Mouse (Mus musculus) ES-Bruce4 (cell line): ENCODE measurements at regions not wholly inside any gene's neighbourhood (a gene's known extent, or its start where the extent isn't known, plus 50 kb on each side); places are given as distances from the start of the nearest gene placed in this dataset.

Experiments
- H3K27ac ChIP-seq: 2 replicates; pipeline ENCODE4 v1.5.1; 2012; ENCODE audit warnings: low read length, inconsistent platforms; ENCODE audit not compliant: insufficient read depth
- H3K27me3 ChIP-seq: 2 replicates; pipeline ENCODE4 v1.6.1; 2012; ENCODE audit warnings: mild to moderate bottlenecking, low read length, inconsistent platforms; ENCODE audit not compliant: control insufficient read depth, poor library complexity, insufficient read depth, severe bottlenecking
- H3K36me3 ChIP-seq: 2 replicates; pipeline ENCODE4 v1.6.1; 2012; ENCODE audit warnings: inconsistent platforms, mild to moderate bottlenecking, low read length, moderate library complexity; ENCODE audit not compliant: control insufficient read depth, poor library complexity, insufficient read depth, severe bottlenecking
- H3K4me1 ChIP-seq: one replicate; pipeline ENCODE4 v1.8.1; 2011; ENCODE audit warnings: low read length; ENCODE audit not compliant: control insufficient read depth, insufficient read depth
- H3K4me3 ChIP-seq: 2 replicates; pipeline ENCODE4 v1.5.1; 2011; ENCODE audit warnings: low read depth, mild to moderate bottlenecking, low read length
- H3K9ac ChIP-seq: 2 replicates; pipeline ENCODE4 v1.6.1; 2012; ENCODE audit warnings: low read depth, mild to moderate bottlenecking, inconsistent platforms; ENCODE audit not compliant: poor library complexity, severe bottlenecking
- H3K9me3 ChIP-seq: replicated peaks from 2 replicates; pipeline ENCODE4 v1.6.1; 2012; ENCODE audit warnings: mild to moderate bottlenecking, low read length, inconsistent platforms; ENCODE audit not compliant: control insufficient read depth, poor library complexity, insufficient read depth, severe bottlenecking
- CTCF ChIP-seq: IDR thresholded peaks from one replicate; pipeline ENCODE4 v1.8.1; 2011; ENCODE audit warnings: low read depth, low read length
- EP300 ChIP-seq: IDR thresholded peaks from 2 replicates; pipeline ENCODE4 v1.6.1; 2011; ENCODE audit warnings: low read depth, low read length; ENCODE audit not compliant: insufficient read depth
- POLR2A ChIP-seq: IDR thresholded peaks from one replicate; pipeline ENCODE4 v1.8.1; 2011; ENCODE audit warnings: low read length; ENCODE audit not compliant: insufficient read depth

DNA sequence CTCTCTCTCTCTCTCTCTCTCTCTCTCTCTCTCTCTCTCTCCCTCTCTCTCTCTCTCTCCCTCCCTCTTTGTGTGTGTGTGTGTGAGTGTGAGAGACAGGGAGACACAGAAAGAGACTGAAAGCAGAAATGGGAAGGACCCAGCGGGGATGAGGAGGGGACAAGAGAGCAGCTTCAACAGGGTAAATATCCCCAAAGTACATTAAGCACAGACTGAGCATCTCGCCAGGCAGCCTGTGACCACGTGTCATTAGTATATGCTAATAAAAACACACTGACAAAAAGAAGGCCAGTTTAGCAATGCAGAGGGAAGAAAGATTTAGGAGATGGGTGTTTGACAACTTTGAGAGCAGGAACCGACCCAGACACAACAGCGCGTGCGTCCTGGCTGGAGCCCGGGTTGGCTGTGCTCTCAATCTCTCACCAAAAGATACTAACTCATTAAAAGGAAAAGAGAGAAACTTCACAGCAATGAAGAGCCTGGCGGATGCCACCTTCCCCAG is 648.2 kb upstream of the 3110018I06Rik start:
- Histone ChIP-seq H3K27ac (no peak overlapping the region), H3K9ac (no peak overlapping the region), H3K9me3 (no peaks in the 10 kb centered on the region), H3K4me1 (no peaks in the 10 kb centered on the region), H3K27me3 (no peaks in the 10 kb centered on the region; the same call in 1 of the 2 replicates), H3K36me3 (no peaks in the 10 kb centered on the region), H3K4me3 (no peak overlapping the region)
- TF ChIP-seq EP300 (no peak), CTCF (no peak)

DNA sequence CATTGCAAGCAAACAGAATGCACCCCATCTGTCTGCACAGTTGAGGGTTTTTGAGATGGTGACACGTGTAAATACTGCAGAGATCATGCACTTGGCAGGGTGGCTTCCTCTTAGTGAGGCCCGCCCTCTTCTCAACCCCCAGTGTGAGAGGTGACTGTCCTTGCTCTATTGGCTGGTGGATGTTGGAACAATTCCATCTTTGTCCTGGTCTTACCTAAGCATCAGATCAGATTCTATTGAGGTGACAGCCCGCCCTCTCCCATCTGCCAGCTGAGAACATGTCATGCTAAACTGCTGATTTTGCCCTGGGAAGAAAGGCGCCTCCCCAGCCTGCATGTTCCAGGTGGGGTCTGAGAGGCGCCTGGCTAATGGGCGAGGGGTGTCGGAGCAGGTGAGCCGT is 646.4 kb upstream of the 3110018I06Rik start:
- Histone ChIP-seq H3K9me3 (no peaks in the 10 kb centered on the region), H3K4me1 (no peaks in the 10 kb centered on the region), H3K27ac (no peak overlapping the region), H3K9ac (no peak overlapping the region), H3K27me3 (no peaks in the 10 kb centered on the region; the same call in 1 of the 2 replicates), H3K36me3 (no peaks in the 10 kb centered on the region), H3K4me3 (no peak overlapping the region)
- TF ChIP-seq CTCF, result no peak
- TF ChIP-seq EP300, result no peak
- TF ChIP-seq POLR2A, result no peak

DNA sequence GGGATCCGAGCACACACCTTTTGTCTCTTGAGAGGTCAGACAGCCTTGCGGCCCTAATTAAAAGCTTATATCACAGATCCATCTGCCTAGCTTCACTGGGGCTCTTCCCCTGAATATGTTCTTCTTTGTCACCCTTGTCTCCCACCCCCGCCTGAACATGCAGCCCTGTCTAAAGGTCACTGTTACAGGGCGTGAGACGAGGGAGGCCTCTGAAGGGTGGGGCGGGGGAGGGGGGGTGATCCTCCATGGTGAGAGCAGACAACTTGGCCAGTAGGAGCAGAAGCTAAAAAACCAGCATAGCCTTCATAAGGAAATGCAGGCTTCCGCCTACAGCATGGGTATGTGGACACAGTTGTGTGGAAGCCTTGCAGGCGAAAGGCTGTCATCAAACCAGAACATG is 646.0 kb upstream of the 3110018I06Rik start:
- H3K9ac ChIP-seq, result no peak overlapping the region
- H3K27me3 ChIP-seq, result no peaks in the 10 kb centered on the region; the same call in 1 of the 2 replicates
- no peaks in the 10 kb centered on the region for H3K9me3 ChIP-seq
- H3K36me3 ChIP-seq, result no peaks in the 10 kb centered on the region
- H3K27ac ChIP-seq, result no peak overlapping the region
- no peak for TF ChIP-seq CTCF
- H3K4me1 ChIP-seq, result no peaks in the 10 kb centered on the region
- no peak overlapping the region for H3K4me3 ChIP-seq

DNA sequence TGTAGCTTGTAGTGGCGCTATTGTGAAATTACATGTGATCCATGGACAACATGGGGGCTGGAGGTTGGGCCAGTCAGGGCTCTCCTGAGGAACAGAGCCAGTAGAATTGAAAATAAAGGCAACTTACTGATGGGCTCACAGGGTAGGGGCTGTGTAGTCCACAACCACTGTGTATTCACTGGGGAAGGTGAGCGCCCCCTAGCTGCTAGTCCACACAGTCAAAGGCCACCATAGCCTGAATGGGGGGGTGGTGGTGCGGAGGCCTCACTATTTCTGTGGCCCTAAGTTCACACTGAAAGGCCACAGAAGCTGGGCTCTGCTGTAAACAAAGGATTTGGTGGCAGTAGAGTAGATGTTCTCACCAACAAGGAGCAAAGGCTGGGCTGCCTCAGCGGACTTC is 636.8 kb upstream of the 3110018I06Rik start:
- TF ChIP-seq CTCF (peak; percentile 45), EP300 (no peak)
- H3K4me1 ChIP-seq, result no peaks in the 10 kb centered on the region
- no peaks in the 10 kb centered on the region for H3K36me3 ChIP-seq
- no peaks in the 10 kb centered on the region for H3K9me3 ChIP-seq
- H3K9ac ChIP-seq, result no peak overlapping the region
- H3K4me3 ChIP-seq, result no peak overlapping the region
- H3K27ac ChIP-seq, result no peak overlapping the region
- no peaks in the 10 kb centered on the region for H3K27me3 ChIP-seq

DNA sequence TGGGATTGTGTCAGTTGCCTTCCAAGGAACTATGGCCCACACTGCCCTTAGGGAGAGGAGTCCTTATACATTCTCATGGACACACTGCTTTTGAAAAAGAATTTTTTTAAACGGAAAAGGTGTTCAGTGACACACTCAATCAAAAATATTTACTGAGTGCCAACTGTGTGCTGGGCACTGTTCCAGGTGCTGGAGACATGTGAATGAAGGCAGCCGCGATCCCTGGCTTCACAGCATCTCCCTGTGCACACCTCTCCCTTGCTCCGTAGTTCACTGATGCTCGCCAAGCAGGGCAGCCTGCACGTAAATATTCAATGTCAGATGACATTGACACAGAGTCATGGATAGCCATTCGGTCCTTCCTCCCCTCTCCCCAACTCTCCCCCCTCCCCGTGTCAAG is 635.7 kb upstream of the 3110018I06Rik start:
- H3K36me3 ChIP-seq, result no peaks in the 10 kb centered on the region
- H3K9me3 ChIP-seq, result no peaks in the 10 kb centered on the region
- no peak overlapping the region for H3K4me3 ChIP-seq
- no peaks in the 10 kb centered on the region for H3K4me1 ChIP-seq
- H3K27ac ChIP-seq, result no peak overlapping the region
- H3K27me3 ChIP-seq, result no peaks in the 10 kb centered on the region
- TF ChIP-seq EP300 (no peak), CTCF (no peak), POLR2A (no peak)
- no peak overlapping the region for H3K9ac ChIP-seq

DNA sequence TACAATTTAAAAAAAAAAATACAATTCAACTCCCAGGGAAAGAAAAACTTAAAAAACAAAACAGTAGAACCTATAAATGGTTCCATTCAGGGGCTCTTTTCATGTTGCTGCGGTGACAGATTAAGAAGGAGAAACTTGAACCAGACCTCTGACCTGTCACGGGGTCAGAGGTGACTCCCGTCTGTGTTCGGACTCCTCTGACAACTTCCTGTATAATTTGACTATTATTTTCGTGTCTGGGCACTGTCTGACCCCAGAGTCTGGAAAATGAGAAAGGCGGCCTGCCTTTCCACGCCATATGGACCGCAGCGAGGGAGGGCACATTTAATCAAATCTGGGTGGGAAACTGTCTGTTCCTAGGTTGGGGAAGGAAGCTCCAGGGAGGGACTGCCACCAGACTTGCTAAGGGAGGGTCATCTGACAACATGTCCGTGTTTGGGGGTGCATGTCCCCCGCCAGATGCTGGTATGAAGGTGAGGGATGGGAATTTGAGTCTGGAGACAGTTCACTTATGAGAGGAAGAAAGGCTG is 634.7 kb upstream of the 3110018I06Rik start:
- no peak for TF ChIP-seq CTCF
- TF ChIP-seq EP300, result no peak
- no peak for TF ChIP-seq POLR2A
- Histone ChIP-seq H3K27ac (no peak overlapping the region), H3K9me3 (no peaks in the 10 kb centered on the region), H3K9ac (no peak overlapping the region), H3K4me3 (no peak overlapping the region), H3K4me1 (no peaks in the 10 kb centered on the region), H3K27me3 (no peaks in the 10 kb centered on the region), H3K36me3 (no peaks in the 10 kb centered on the region)

DNA sequence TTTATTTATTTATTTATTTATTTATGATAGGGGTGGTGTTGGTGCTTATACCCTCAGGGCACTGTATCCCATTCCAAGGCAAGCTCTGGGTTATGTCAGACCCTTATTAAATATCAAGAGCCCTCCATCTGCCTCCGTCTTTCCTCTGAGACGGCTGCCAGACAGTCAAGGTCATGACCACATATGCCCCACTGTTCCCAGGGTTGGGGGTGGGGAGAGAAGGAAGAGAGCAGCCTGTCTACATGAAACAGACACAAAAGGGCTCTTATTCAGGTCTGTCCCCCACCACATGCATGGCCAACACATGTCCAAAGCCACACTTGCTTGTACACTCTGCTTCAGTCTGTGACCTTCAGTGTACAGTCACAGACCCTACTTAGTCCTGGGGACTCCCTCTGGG is 632.9 kb upstream of the 3110018I06Rik start:
- Histone ChIP-seq H3K27me3 (no peaks in the 10 kb centered on the region), H3K9ac (no peak overlapping the region), H3K9me3 (no peaks in the 10 kb centered on the region), H3K27ac (no peak overlapping the region), H3K4me1 (no peaks in the 10 kb centered on the region), H3K36me3 (no peaks in the 10 kb centered on the region), H3K4me3 (no peak overlapping the region)
- TF ChIP-seq POLR2A (no peak), EP300 (no peak), CTCF (no peak)
